Mouse (Mus musculus) embryonic facial prominence, embryonic 15.5 days (tissue): ENCODE data around the gene Dpp10. TPM values are rescaled to one million over a fixed set of nuclear protein-coding genes. Genes with fewer than 3 reads are reported as not detected.

Experiments used
- ATAC-seq: fragments of 200-750 bp; cut with Nextera tagmentation; 2 replicates; pipeline ENCODE4 v1.8.0; 2017; ENCODE audit warnings: low read depth, moderate TSS enrichment; ENCODE audit not compliant: insufficient number of reproducible peaks, low FRiP score, low TSS enrichment
- H3K27ac ChIP-seq: fragments of 300-500 bp; sonication (generic); replicated peaks from 2 replicates; pipeline ENCODE4 v1.5.1; 2015; ENCODE audit warnings: mild to moderate bottlenecking, inconsistent platforms
- H3K27me3 ChIP-seq: fragments of 300-500 bp; sonication (generic); 2 replicates; pipeline ENCODE4 v1.6.1; 2015; ENCODE audit warnings: inconsistent platforms
- H3K36me3 ChIP-seq: fragments of 300-500 bp; sonication (generic); 2 replicates; pipeline ENCODE4 v1.6.1; 2015; ENCODE audit warnings: mild to moderate bottlenecking, inconsistent platforms
- H3K4me1 ChIP-seq: fragments of 300-500 bp; sonication (generic); 2 replicates; pipeline ENCODE4 v1.6.1; 2015; ENCODE audit warnings: inconsistent platforms
- H3K4me2 ChIP-seq: fragments of 300-500 bp; sonication (generic); replicated peaks from 2 replicates; pipeline ENCODE4 v1.6.1; 2015; ENCODE audit warnings: mild to moderate bottlenecking, inconsistent platforms
- H3K4me3 ChIP-seq: fragments of 300-500 bp; sonication (generic); replicated peaks from 2 replicates; pipeline ENCODE4 v1.5.1; 2015; ENCODE audit warnings: mild to moderate bottlenecking, inconsistent platforms
- H3K9ac ChIP-seq: fragments of 300-500 bp; sonication (generic); 2 replicates; pipeline ENCODE4 v1.6.1; 2015; ENCODE audit warnings: inconsistent platforms
- H3K9me3 ChIP-seq: fragments of 300-500 bp; sonication (generic); replicated peaks from 2 replicates; pipeline ENCODE4 v1.6.1; 2016; ENCODE audit warnings: inconsistent platforms
- WGBS: fragments of 180-500 bp; shearing (Covaris S2); methylation state at CpG from one replicate; pipeline ENCODE4 v1.1.7; 2015; 5-methylcytosine and 5-hydroxymethylcytosine counted together
- polyA plus RNA-seq: library from polyadenylated mRNA; unstranded; fragments of >200 nt; fragmentation: Nextera tagmentation; extraction: Ambion mirVana; gene quantifications from 2 replicates; pipeline ENCODE4 v1.2.1, GENCODE M21; 2015

The Dpp10 gene
- polyA plus RNA-seq = 0.44 and 0.53 TPM in 2 replicates

DNA sequence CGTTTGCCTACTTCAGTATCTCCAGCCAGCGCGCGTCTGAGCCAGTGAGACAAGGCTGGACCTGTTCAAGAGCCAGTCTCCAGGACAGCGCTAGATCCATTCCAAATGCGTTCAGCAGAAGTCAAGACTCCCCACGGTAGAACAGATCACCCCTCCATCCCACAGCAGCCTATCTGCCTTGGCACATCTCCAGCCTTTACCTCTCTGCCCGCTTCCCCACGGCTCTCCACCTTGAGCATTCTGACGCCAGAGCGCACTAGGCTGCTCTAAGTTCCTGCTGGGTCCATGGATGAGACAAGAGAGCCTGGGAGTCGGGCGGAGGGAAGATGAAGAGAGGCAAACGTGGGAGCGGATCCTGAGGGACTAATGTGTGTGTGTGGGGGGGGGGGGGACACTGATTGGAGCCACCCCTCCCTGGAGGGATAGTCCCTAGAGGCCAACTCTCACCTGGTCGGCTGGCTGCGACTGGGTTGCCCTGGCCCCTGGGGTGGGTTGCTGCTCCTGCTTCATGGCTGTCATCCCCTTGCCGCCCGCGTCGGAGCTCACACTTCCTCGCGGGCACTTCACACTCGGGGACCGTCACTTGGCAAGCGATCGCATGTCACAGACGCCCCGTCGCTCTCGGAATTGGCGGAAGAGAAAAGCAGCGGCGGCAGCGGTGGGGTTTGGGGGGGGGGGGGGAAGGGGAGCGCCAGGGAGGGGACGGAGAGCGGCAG is at the start of gene Dpp10:
Gene Dpp10 (minus strand): TSS at position 635 of the 716 bp plus-strand sequence.
- peaks cover 47% of the 10 kb centered on the region for H3K27me3 ChIP-seq
- no peaks in the 10 kb centered on the region for H3K36me3 ChIP-seq
- ATAC-seq = peak; percentile 29; the same call in 1 of the 2 replicates
- H3K27ac ChIP-seq = no peak within 1 kb of the TSS
- peak within 1 kb of the TSS; percentile 82 for H3K4me2 ChIP-seq
- no peak within 1 kb of the TSS for H3K9ac ChIP-seq
- 2% methylated on average over 21 of the region's 38 CpGs for WGBS
- peaks cover 10% of the 10 kb centered on the region; the same call in 1 of the 2 replicates for H3K4me1 ChIP-seq
- peak within 1 kb of the TSS; percentile 45 for H3K4me3 ChIP-seq
- H3K9me3 ChIP-seq = no peaks in the 10 kb centered on the region

DNA sequence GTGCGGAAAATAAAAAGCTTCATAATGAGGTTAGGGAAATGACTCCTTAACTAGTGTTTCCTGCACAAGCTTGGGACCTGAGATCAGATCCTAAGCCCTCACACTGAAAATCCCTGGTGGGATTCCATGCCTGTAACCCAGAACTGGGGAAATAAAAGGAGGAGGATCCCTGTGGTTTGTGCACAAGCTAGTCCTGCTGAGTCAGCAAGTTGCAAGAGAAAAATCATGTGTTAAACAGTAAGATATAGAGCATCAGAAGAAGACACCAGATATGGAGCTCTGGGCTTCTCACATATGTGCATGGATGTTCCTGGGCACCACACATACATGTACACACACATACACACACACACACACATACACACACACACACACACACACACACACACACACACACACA is 3.2 kb upstream of the Dpp10 start:
- WGBS = 88% methylated on average over 1 of the region's 1 CpGs
- Histone ChIP-seq H3K4me2 (no peak overlapping the region), H3K4me1 (peaks cover 10% of the 10 kb centered on the region; the same call in 1 of the 2 replicates), H3K36me3 (no peaks in the 10 kb centered on the region), H3K27me3 (peaks cover 46% of the 10 kb centered on the region), H3K4me3 (no peak overlapping the region), H3K9ac (no peak overlapping the region), H3K27ac (no peak overlapping the region), H3K9me3 (no peaks in the 10 kb centered on the region)
- no peak for ATAC-seq

DNA sequence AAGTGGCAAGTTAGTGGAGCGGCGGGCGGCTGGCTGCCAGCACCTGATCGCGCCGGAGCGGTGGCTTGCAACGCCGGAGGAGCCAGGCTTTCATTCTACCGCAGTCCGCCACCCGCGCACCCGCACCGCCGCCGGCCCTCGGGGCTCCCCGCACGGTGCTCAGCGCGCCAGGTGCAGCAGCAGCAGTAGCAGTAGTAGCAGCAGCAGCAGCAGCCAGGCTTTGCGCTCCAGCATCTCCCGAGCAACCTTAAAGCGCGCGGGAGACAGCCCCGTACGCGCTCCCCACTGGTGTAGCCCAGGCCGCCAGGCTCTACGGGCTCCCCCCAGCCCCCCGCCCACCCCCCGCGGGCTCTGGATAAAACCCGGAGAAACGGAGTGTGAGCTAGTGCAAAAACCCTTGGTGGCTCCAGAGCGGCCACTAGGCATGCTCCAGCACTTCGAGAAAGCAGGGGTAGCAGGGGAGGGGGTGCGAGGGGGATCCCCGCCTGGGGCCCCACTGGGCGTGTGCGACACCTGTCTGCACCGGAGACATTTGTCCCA is 472 bp upstream of the Dpp10 start:
- Histone ChIP-seq H3K4me2 (peak overlapping the region; percentile 82), H3K9me3 (no peaks in the 10 kb centered on the region), H3K4me1 (peaks cover 10% of the 10 kb centered on the region; the same call in 1 of the 2 replicates), H3K9ac (no peak overlapping the region), H3K27me3 (peaks cover 49% of the 10 kb centered on the region), H3K4me3 (peak overlapping the region; percentile 45), H3K36me3 (no peaks in the 10 kb centered on the region), H3K27ac (no peak overlapping the region)
- ATAC-seq = peak; percentile 63; the same call in 1 of the 2 replicates
- WGBS = under 1% methylated on average over 44 of the region's 44 CpGs

DNA sequence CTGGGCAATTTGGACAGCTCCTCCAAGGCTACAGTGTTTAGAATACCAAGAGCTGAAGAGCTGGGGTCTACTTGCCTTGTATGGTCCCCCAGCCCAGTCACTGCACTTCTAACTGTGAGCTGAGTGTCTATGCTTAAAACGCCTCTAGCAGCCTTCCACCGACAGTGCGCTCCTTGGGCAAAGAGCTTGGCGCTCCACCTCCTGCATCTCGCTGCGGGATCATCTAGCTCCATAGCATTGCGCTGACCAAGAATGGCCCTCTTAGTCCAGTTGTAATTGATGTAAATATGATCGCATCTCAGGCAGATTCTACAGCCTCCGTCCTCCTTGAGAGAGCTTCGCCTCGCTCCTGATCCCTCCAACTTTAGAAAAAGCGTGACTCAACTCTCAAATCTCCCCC is 1.2 kb downstream of the Dpp10 start:
- peaks cover 10% of the 10 kb centered on the region; the same call in 1 of the 2 replicates for H3K4me1 ChIP-seq
- no peak overlapping the region for H3K4me2 ChIP-seq
- no peaks in the 10 kb centered on the region for H3K36me3 ChIP-seq
- 16% methylated on average over 12 of the region's 12 CpGs for WGBS
- H3K9me3 ChIP-seq = no peaks in the 10 kb centered on the region
- ATAC-seq = no peak
- H3K4me3 ChIP-seq = no peak overlapping the region
- H3K27ac ChIP-seq = no peak overlapping the region
- H3K9ac ChIP-seq = no peak overlapping the region
- H3K27me3 ChIP-seq = peaks cover 47% of the 10 kb centered on the region

DNA sequence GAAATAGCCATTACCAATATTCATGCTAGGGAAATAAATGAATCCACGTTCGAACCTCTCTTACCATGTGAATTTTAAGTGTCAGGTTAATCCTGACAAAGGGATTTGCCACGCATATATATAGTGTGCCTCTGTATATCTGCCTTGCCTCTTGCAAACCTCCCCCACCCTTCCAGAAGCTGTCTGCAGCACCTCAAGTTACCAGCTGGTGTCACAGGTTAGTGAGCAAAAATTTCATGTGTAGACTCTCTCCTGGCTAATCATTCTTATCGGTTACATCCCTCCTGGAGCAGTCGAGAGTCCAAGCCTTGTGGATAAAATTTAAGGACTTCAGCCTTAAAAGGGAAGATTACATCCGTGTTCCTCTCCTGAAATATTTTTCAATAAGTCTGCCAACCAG is 1.9 kb downstream of the Dpp10 start:
- Histone ChIP-seq H3K9me3 (no peaks in the 10 kb centered on the region), H3K36me3 (no peaks in the 10 kb centered on the region), H3K4me3 (no peak overlapping the region), H3K9ac (no peak overlapping the region), H3K27me3 (peaks cover 47% of the 10 kb centered on the region), H3K4me2 (no peak overlapping the region), H3K4me1 (peaks cover 10% of the 10 kb centered on the region; the same call in 1 of the 2 replicates), H3K27ac (no peak overlapping the region)
- 53% methylated on average over 6 of the region's 6 CpGs for WGBS
- ATAC-seq = no peak

DNA sequence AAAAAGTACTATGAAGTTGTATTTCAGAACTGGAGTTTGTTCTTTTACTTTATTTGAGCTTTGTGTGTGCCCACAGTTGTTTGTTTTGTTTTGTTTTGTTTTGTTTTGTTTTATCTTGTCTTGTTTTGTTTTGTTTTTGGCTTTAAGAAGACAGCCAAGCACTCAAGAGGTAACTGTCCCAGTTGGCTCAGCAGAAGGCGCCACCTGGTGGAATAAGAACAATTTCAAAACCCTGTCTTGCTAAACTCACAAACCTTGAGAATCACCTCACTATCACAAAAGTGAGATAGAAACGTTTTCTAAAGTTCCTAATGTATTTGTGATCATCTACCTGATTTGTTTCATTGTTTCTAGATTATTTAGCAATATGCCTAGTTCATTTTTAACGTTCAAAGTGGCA is 3.8 kb downstream of the Dpp10 start:
- Histone ChIP-seq H3K36me3 (no peaks in the 10 kb centered on the region), H3K4me3 (no peak overlapping the region), H3K4me2 (no peak overlapping the region), H3K9me3 (no peaks in the 10 kb centered on the region), H3K4me1 (peaks cover 10% of the 10 kb centered on the region; the same call in 1 of the 2 replicates), H3K27me3 (peaks cover 37% of the 10 kb centered on the region), H3K27ac (no peak overlapping the region), H3K9ac (no peak overlapping the region)
- 2% methylated on average over 3 of the region's 3 CpGs for WGBS
- ATAC-seq = no peak

DNA sequence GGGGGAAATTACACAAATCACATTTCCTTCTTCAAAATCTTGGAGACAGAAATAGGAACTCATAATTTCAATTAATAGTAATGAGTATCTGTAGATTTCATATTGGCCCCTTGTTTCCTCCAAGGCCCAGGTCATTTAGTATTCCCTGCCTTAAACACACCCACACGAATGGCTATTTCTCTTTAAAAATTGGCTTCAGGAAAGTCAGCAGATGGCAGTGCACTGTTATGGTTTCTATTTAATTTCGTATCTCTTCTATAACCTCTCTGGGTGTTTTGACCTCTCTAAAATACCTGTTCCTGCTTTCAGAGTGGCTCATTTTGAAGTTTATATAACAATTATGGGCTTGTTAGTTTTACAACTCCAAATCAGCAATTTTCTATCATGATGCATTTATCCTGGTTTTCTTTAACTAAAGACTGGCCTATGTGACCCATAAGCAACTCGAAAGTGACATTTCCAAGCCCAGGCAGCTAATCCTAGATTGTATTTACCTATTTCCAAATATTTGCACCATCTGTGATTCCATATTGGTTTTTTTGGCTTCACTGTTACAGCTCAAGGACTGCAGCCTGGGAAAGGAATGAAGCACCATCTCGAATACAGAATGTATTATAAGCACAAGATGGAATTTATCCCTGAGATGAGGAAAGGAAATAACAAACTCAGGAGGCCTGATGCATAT is 9.9 kb downstream of the Dpp10 start:
- WGBS = 58% methylated on average over 4 of the region's 4 CpGs
- Histone ChIP-seq H3K36me3 (no peaks in the 10 kb centered on the region), H3K27ac (no peak overlapping the region), H3K4me2 (no peak overlapping the region), H3K27me3 (no peaks in the 10 kb centered on the region), H3K9me3 (no peaks in the 10 kb centered on the region), H3K4me3 (no peak overlapping the region), H3K4me1 (no peaks in the 10 kb centered on the region), H3K9ac (no peak overlapping the region)
- ATAC-seq = no peak

DNA sequence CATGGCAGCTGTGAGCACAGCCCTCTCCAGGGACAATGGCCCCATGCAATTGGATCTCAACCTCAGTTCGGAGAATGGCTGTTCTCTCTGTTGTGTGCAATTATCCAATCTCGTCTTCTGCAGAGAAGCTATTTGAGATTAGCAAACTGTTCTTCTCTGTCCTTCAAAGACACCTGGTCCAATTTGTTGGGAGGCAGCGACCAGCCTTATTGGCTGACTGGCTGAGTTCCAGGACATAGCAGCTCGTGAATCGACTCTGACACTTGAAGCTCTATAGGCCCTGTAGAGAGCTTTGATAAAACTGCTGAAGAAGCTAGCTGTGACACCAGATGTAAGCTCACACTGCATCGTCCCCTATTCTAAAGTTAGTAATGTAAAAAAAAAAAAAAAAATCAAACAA is 12.7 kb downstream of the Dpp10 start:
- Histone ChIP-seq H3K27me3 (no peaks in the 10 kb centered on the region), H3K36me3 (no peaks in the 10 kb centered on the region), H3K9ac (no peak overlapping the region), H3K27ac (no peak overlapping the region), H3K4me2 (no peak overlapping the region), H3K4me3 (no peak overlapping the region), H3K9me3 (no peaks in the 10 kb centered on the region), H3K4me1 (no peaks in the 10 kb centered on the region)
- ATAC-seq = no peak
- WGBS = 38% methylated on average over 6 of the region's 6 CpGs

DNA sequence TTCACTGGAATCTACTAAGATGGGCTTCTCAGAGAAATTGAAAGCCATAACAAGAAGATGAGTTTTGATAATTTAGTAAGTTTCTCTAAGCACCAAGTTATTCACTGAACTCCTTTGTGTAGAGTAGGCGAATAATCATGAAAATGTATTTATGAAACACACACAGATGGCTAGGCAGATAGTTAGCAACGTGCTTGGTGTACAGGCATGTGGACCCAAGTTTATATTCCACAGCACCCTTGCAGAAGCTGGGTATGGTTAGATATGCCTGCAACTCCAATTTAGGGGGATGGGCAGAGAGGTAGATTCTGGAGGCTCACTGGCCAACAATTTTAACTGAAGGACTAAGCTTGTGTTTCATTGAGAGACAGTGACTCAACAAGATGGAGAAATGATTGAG is 13.4 kb downstream of the Dpp10 start:
- H3K4me3 ChIP-seq = no peak overlapping the region
- ATAC-seq = no peak

DNA sequence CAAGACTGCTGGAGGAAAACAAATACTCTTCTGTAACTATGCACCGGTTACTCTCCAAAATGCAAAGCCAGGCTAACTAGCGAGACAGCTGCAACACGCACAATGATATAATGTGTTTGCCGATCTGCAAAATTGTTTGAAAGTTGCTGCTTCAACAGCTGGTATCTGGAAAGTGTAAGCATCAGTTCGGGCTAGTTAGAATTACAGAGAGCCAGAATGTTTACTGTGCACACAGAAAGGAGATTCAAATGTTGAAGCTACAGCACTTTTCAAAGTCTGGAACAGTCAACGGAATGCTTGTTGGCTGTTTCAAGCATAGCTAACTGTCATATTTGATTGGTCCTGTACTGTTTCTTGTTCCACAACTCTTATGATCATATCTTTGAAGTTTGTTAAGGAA is 42.6 kb downstream of the Dpp10 start:
- Histone ChIP-seq H3K4me1 (no peaks in the 10 kb centered on the region), H3K4me3 (no peak overlapping the region), H3K27ac (no peak overlapping the region), H3K36me3 (no peaks in the 10 kb centered on the region), H3K27me3 (no peaks in the 10 kb centered on the region), H3K9ac (no peak overlapping the region), H3K4me2 (no peak overlapping the region), H3K9me3 (no peaks in the 10 kb centered on the region)
- ATAC-seq = no peak
- 52% methylated on average over 6 of the region's 6 CpGs for WGBS

More for the DNA sequence above, 13.4 kb downstream of the Dpp10 start:
- no peaks in the 10 kb centered on the region for H3K4me1 ChIP-seq
- no peak overlapping the region for H3K4me2 ChIP-seq
- no peaks in the 10 kb centered on the region for H3K36me3 ChIP-seq
- H3K9me3 ChIP-seq = no peaks in the 10 kb centered on the region
- WGBS = 77% methylated on average over 2 of the region's 2 CpGs
- H3K27me3 ChIP-seq = no peaks in the 10 kb centered on the region
- no peak overlapping the region for H3K27ac ChIP-seq
- no peak overlapping the region for H3K9ac ChIP-seq

DNA sequence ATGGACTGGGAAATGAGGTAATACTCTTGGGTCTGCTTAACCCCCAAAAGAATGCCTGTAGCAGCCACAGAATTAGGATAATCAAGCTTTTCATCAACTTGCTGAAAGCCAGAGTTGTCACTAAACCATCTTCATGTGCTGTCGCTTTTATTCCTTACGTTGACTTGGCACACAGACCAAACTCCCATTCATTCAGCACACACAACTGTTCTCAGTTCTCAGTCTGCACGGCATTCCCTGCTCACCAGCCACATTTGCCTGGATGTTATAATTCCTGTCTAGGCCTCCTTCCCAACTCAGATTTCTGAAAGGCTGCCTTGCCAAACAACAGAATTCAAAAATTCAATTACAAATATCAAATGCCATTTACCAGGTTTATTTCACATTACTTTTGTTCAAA is 49.6 kb downstream of the Dpp10 start:
- H3K27me3 ChIP-seq = no peaks in the 10 kb centered on the region
- no peak for ATAC-seq
- H3K4me1 ChIP-seq = no peaks in the 10 kb centered on the region
- no peak overlapping the region for H3K4me3 ChIP-seq
- WGBS = 48% methylated on average over 3 of the region's 3 CpGs
- no peak overlapping the region for H3K9ac ChIP-seq
- H3K4me2 ChIP-seq = no peak overlapping the region
- no peak overlapping the region for H3K27ac ChIP-seq
- H3K9me3 ChIP-seq = no peaks in the 10 kb centered on the region
- no peaks in the 10 kb centered on the region for H3K36me3 ChIP-seq
